Mouse (Mus musculus): ENCODE data around the gene Ccdc69. TPM values are rescaled to one million over a fixed set of nuclear protein-coding genes. Genes with fewer than 3 reads are reported as not detected.
A peak's percentile ranks its signal among the peaks of the same experiment; 100 is the strongest.
"Not testable (repeated sequence)": the region's sequence is repeated elsewhere in the genome, so short reads cannot be mapped to it uniquely, and the experiment has no call there.

Ccdc69 gene
- polyA plus RNA-seq (2015; fragmentation: Nextera tagmentation; extraction: Ambion mirVana) = 0.50 and 1.00 TPM in 2 replicates

DNA sequence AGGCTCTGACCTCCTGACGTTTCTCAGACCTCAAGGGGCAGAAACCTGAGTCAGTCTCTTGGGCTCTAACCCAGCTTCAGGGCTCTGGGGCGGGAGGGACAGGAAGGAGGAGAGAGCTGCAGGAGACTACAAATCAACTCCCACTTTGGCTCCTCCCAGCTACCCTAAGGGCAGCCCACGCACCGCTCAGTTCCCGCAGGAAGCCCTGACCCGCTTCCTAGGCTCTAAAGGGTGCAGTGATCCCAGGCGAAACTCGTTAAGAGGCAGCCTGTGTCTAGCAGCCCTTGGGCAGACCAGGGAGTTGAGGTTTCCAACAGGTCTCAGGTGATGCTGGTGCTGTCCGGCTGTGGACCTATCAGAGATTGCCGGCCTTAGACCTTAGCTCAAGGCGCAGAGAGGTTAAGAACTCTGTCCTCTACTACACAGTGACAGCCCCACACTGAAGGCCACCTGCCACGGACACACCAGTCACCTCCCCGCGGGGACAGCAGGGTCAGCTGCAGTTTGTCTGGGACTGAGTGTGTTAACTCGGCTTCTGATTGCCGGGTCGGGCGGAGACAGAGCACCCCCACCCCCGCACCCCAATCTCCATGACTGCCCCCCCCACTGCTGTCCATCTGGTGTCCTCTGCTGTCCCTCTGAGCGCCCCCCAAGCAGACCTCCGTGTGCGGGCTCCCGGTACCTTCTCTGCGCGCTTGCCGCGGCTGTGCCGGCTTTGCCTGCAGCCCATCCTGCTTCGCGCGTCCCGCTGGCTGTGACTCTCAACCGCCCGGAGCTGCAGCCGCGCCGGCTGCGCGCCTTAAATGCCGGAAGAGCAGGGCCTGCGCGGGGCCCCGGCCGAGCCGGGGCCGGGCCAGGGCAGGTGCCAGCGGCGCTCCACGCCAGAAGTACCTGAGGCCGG lies at the start of gene Ccdc69:
Ccdc69 (minus strand) TSS at position 801 of the 901 bp plus-strand sequence.
- Histone ChIP-seq H3K4me3 (ENCODE audit: low read length) (peak within 1 kb of the TSS; percentile 44), H3K4me1 (ENCODE audit: control insufficient read depth, insufficient read depth, low read depth, low read length) (peaks cover 11% of the 10 kb centered on the region), H3K4me2 (ENCODE audit: low read length) (peak within 1 kb of the TSS; percentile 84), H3K9me3 (ENCODE audit: control insufficient read depth, low read length) (no peaks in the 10 kb centered on the region), H3K9ac (ENCODE audit: low read depth, low read length) (peak within 1 kb of the TSS; percentile 62), H3K36me3 (ENCODE audit: control insufficient read depth, insufficient read depth, low read length) (no peaks in the 10 kb centered on the region), H3K27me3 (replicated peaks; ENCODE audit: control insufficient read depth, insufficient read depth, low read length) (no peaks in the 10 kb centered on the region; the same call in 1 of the 2 replicates), H3K27ac (ENCODE audit: low read depth, low read length) (no peak within 1 kb of the TSS)
- peak; percentile 54 for ATAC-seq
- under 1% methylated on average over 47 of the region's 50 CpGs for WGBS

DNA sequence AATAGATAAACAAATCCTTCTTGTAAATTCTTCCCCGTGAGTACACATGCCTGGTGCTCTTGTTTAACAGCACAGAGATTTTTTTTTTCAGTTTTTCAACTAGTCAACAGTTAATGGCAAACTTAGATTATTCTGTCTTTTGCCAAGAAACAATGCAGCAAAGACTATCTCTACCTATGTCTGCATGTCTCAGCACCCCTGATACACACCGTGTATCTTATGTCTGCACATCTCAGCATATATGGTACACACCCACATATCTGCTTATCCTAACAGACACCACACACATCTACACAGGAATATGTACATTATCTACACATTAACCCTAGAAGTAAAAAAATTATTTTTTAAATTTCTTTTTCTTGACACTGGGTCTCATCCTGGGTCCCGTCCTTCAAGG lies 48.7 kb upstream of the Ccdc69 start:
- Histone ChIP-seq H3K9ac (ENCODE audit: low read depth, low read length) (no peak overlapping the region), H3K9me3 (ENCODE audit: control insufficient read depth, low read length) (no peaks in the 10 kb centered on the region), H3K27ac (ENCODE audit: low read depth, low read length) (no peak overlapping the region), H3K4me3 (ENCODE audit: low read length) (no peak overlapping the region), H3K36me3 (ENCODE audit: control insufficient read depth, insufficient read depth, low read length) (no peaks in the 10 kb centered on the region), H3K27me3 (replicated peaks; ENCODE audit: control insufficient read depth, insufficient read depth, low read length) (no peaks in the 10 kb centered on the region), H3K4me2 (ENCODE audit: low read length) (no peak overlapping the region), H3K4me1 (ENCODE audit: control insufficient read depth, insufficient read depth, low read depth, low read length) (no peaks in the 10 kb centered on the region)
- ATAC-seq = no peak
- 85% methylated on average over 3 of the region's 3 CpGs for WGBS

DNA sequence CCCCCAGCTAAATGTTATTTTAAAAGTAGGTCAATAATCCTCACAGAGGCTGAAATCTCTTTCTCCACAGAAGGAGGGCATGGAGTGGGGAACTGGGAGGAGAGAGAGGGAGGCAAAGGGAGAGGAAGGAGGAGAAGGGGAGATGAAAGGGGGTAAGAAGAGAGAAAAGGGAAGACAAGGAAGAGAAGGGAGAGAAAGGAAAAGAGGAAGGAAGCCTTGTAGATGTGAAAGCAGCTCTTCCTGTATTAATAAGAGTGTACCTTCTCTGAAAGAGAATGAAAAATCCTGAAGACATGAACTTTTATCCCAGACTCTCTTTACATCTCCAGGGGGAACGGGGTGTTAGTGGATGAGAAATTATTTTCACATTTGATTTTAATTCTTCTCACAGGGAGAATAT lies 43.5 kb upstream of the Ccdc69 start:
- H3K27ac ChIP-seq (ENCODE audit: low read depth, low read length) = no peak overlapping the region; the same call in 1 of the 2 replicates
- 85% methylated on average over 1 of the region's 1 CpGs for WGBS

DNA sequence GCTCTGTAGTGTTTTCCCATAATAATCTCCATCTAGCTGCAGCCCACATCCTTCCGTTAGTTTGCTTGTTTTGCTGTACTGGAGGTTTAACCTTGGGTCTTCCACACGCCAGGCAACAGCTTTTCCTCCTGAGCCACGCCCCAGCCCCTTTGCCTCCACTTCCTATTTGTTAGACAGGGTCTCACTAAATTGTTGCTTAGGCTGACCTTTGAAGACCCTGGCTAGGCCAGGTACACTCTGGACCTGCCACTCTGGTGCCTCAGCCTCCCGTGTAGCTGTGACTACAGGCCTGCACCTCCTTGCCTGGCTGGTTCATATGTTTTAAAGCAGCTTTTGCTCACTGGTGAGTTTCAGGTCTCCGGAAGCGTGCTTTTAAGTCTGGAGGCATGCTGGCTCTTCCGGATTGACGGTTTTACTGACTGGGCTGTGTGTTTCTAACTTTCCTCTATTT lies 42.9 kb upstream of the Ccdc69 start:
- Histone ChIP-seq H3K27ac (ENCODE audit: low read depth, low read length) (peak overlapping the region; percentile 61; the same call in 1 of the 2 replicates), H3K27me3 (replicated peaks; ENCODE audit: control insufficient read depth, insufficient read depth, low read length) (no peaks in the 10 kb centered on the region), H3K9ac (ENCODE audit: low read depth, low read length) (no peak overlapping the region), H3K4me2 (ENCODE audit: low read length) (no peak overlapping the region), H3K9me3 (ENCODE audit: control insufficient read depth, low read length) (no peaks in the 10 kb centered on the region), H3K4me3 (ENCODE audit: low read length) (no peak overlapping the region), H3K4me1 (ENCODE audit: control insufficient read depth, insufficient read depth, low read depth, low read length) (no peaks in the 10 kb centered on the region), H3K36me3 (ENCODE audit: control insufficient read depth, insufficient read depth, low read length) (no peaks in the 10 kb centered on the region)
- ATAC-seq = no peak
- 79% methylated on average over 8 of the region's 8 CpGs for WGBS

More for the DNA sequence above, 43.5 kb upstream of the Ccdc69 start:
- Histone ChIP-seq H3K4me2 (ENCODE audit: low read length) (no peak overlapping the region), H3K9me3 (ENCODE audit: control insufficient read depth, low read length) (no peaks in the 10 kb centered on the region), H3K36me3 (ENCODE audit: control insufficient read depth, insufficient read depth, low read length) (no peaks in the 10 kb centered on the region), H3K9ac (ENCODE audit: low read depth, low read length) (no peak overlapping the region), H3K27me3 (replicated peaks; ENCODE audit: control insufficient read depth, insufficient read depth, low read length) (no peaks in the 10 kb centered on the region), H3K4me1 (ENCODE audit: control insufficient read depth, insufficient read depth, low read depth, low read length) (no peaks in the 10 kb centered on the region), H3K4me3 (ENCODE audit: low read length) (no peak overlapping the region)
- no peak for ATAC-seq

DNA sequence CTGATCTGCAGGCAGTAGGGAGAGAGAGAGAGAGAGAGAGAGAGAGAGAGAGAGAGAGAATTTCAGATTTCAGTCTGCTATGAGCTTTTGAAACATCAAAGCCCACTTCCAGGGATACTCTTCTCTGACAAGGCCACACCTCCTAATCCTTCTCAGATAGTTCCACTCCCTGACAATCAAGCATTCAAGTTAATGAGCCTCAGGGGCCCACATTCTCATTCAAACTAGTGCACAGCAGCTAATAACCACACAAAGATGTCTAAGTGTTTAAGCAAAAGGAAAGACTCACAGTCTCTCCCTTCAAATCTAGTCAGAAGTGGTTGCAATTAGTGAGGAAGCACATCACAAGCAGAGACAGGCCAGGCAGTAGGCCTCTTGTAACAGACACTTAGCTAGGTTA lies 42.3 kb upstream of the Ccdc69 start:
- H3K27ac ChIP-seq (ENCODE audit: low read depth, low read length) = no peak overlapping the region
- H3K4me3 ChIP-seq (ENCODE audit: low read length) = no peak overlapping the region
- no peaks in the 10 kb centered on the region for H3K27me3 ChIP-seq (replicated peaks; ENCODE audit: control insufficient read depth, insufficient read depth, low read length)
- no peaks in the 10 kb centered on the region for H3K9me3 ChIP-seq (ENCODE audit: control insufficient read depth, low read length)
- H3K4me1 ChIP-seq (ENCODE audit: control insufficient read depth, insufficient read depth, low read depth, low read length) = no peaks in the 10 kb centered on the region
- H3K4me2 ChIP-seq (ENCODE audit: low read length) = no peak overlapping the region
- no peak overlapping the region for H3K9ac ChIP-seq (ENCODE audit: low read depth, low read length)
- no peak for ATAC-seq
- no peaks in the 10 kb centered on the region for H3K36me3 ChIP-seq (ENCODE audit: control insufficient read depth, insufficient read depth, low read length)

DNA sequence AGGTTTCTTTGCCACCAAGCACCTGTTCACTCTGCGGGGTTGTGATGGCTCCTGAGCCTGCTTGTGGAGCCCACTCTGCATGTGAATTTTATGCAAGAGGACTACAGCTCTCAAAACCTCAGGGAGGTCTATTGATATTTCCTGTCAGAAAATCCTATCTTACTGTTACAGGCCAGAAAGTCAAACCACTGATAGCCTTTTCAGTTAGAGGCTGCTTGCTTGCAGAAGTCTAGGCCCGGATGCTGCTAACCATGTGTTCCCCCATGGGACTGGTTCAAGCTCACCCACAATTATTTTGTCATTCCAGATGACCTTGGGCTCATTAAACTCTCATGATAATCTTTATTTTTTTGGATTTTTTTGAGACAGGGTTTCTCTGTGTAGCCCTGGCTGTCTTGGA lies 39.1 kb upstream of the Ccdc69 start:
- H3K27me3 ChIP-seq (replicated peaks; ENCODE audit: control insufficient read depth, insufficient read depth, low read length) = no peaks in the 10 kb centered on the region
- H3K36me3 ChIP-seq (ENCODE audit: control insufficient read depth, insufficient read depth, low read length) = no peaks in the 10 kb centered on the region
- no peaks in the 10 kb centered on the region for H3K4me1 ChIP-seq (ENCODE audit: control insufficient read depth, insufficient read depth, low read depth, low read length)
- 86% methylated on average over 2 of the region's 2 CpGs for WGBS
- no peak overlapping the region for H3K9ac ChIP-seq (ENCODE audit: low read depth, low read length)
- H3K9me3 ChIP-seq (ENCODE audit: control insufficient read depth, low read length) = no peaks in the 10 kb centered on the region
- H3K4me3 ChIP-seq (ENCODE audit: low read length) = no peak overlapping the region
- no peak overlapping the region for H3K4me2 ChIP-seq (ENCODE audit: low read length)
- no peak for ATAC-seq
- no peak overlapping the region for H3K27ac ChIP-seq (ENCODE audit: low read depth, low read length)

DNA sequence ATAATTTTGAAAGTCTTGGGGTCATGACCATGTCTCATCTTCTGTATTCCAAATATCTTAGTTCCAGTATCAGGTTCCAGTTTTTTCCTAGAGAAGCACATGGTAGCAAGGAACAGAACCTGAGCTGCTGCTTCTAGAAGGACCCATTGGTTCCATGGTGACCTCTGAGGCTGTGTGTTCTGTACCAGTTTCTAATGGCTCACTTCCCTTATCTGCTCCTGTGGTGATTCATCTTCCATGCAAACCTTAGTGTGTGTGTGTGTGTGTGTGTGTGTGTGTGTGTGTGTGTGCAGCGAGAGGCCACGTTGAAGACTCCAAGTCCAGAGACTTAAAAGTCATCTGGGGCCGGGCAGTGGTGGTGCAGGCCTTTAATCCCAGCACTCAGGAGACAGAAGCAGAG lies 38.1 kb upstream of the Ccdc69 start:
- no peaks in the 10 kb centered on the region for H3K27me3 ChIP-seq (replicated peaks; ENCODE audit: control insufficient read depth, insufficient read depth, low read length)
- no peak overlapping the region for H3K27ac ChIP-seq (ENCODE audit: low read depth, low read length)
- no peak overlapping the region for H3K9ac ChIP-seq (ENCODE audit: low read depth, low read length)
- no peak overlapping the region for H3K4me2 ChIP-seq (ENCODE audit: low read length)
- H3K4me1 ChIP-seq (ENCODE audit: control insufficient read depth, insufficient read depth, low read depth, low read length) = no peaks in the 10 kb centered on the region
- no peak overlapping the region for H3K4me3 ChIP-seq (ENCODE audit: low read length)
- ATAC-seq = no peak
- no peaks in the 10 kb centered on the region for H3K9me3 ChIP-seq (ENCODE audit: control insufficient read depth, low read length)
- WGBS = 93% methylated on average over 3 of the region's 3 CpGs
- no peaks in the 10 kb centered on the region for H3K36me3 ChIP-seq (ENCODE audit: control insufficient read depth, insufficient read depth, low read length)

DNA sequence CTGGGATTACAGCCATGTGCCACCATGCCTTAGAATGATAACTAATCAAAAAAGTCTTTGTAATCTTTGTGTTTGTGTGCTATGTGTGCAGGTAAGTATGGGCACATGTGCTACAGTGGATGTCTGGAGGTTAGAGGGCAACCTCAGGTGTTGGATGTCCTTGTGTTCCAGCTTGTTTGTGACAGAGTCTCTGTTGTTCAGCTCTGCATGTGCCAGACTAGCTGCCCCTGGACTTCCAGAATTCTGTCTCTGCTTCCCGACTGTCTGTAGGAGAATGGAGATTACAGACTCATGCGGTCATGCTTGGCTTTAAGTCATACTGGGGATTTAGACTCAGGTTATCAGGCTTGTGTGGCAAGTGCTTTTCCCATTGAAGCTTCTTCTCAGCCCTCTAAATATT lies 36.4 kb upstream of the Ccdc69 start:
- H3K36me3 ChIP-seq (ENCODE audit: control insufficient read depth, insufficient read depth, low read length) = no peaks in the 10 kb centered on the region; the same call in 1 of the 2 replicates
- no peak overlapping the region for H3K4me2 ChIP-seq (ENCODE audit: low read length)
- H3K9ac ChIP-seq (ENCODE audit: low read depth, low read length) = no peak overlapping the region
- no peak for ATAC-seq
- no peaks in the 10 kb centered on the region for H3K4me1 ChIP-seq (ENCODE audit: control insufficient read depth, insufficient read depth, low read depth, low read length)
- H3K27me3 ChIP-seq (replicated peaks; ENCODE audit: control insufficient read depth, insufficient read depth, low read length) = no peaks in the 10 kb centered on the region
- no peak overlapping the region for H3K4me3 ChIP-seq (ENCODE audit: low read length)
- H3K9me3 ChIP-seq (ENCODE audit: control insufficient read depth, low read length) = no peaks in the 10 kb centered on the region
- 73% methylated on average over 2 of the region's 2 CpGs for WGBS
- H3K27ac ChIP-seq (ENCODE audit: low read depth, low read length) = no peak overlapping the region

DNA sequence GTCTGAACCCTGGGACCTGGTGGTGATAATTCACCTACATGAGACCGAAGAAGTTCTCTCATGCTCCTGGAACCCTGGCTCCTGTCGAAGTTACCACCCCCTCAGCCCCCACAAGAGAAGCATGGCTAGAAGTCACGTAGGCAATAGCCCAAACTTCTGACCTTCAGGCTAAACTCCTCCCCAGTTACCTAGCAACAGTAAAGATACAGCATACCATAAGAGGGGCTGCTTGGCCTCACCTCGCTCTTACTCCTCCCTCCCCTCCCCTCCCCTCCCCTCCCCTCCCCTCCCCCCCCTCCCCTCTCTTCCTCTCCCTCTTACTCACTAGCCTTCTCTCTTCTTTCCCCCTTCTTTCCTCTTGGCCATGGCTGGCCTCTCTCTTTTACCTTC lies 35.9 kb upstream of the Ccdc69 start:
- H3K9me3 ChIP-seq (ENCODE audit: control insufficient read depth, low read length); H3K4me1 ChIP-seq (ENCODE audit: control insufficient read depth, insufficient read depth, low read depth, low read length); H3K9ac ChIP-seq (ENCODE audit: low read depth, low read length); H3K4me2 ChIP-seq (ENCODE audit: low read length); H3K27ac ChIP-seq (ENCODE audit: low read depth, low read length); H3K27me3 ChIP-seq (replicated peaks; ENCODE audit: control insufficient read depth, insufficient read depth, low read length); ATAC-seq; H3K36me3 ChIP-seq (ENCODE audit: control insufficient read depth, insufficient read depth, low read length); H3K4me3 ChIP-seq (ENCODE audit: low read length): not testable (repeated sequence)
- WGBS = 45% methylated on average over 4 of the region's 4 CpGs

Data from hindbrain, embryonic 16.5 days (tissue).